Mouse (Mus musculus): ENCODE measurements at regions not wholly inside any gene's neighbourhood (a gene's known extent, or its start where the extent isn't known, plus 50 kb on each side); places are given as distances from the start of the nearest gene placed in this dataset.

- TF ChIP-seq CTCF (IDR thresholded peaks at IDR 0.05; ENCODE audit: low read depth, low read length): no peak
- no peak for TF ChIP-seq POLR2A (IDR thresholded peaks at IDR 0.05; ENCODE audit: extremely low read depth, insufficient read depth, low read length)
Observed at GRCm38 (mm10) chr14:11482151-11482550, 71.2 kb upstream of the Ptprg start.

Data from liver, adult 2 months (tissue).